Mouse (Mus musculus): Measurements from ENCODE around the gene Rnf31. TPM values are rescaled to one million over a fixed set of nuclear protein-coding genes. Genes with fewer than 3 reads are reported as not detected.

Rnf31 gene
- 10.3 and 13.4 TPM in 2 replicates for polyA plus RNA-seq (2015; fragmentation: Nextera tagmentation; extraction: Ambion mirVana)

GRCm38 (mm10) chr14:55591331-55591891 is at the start of gene Rnf31:
Gene Rnf31, plus strand, starts transcription at chr14:55591708.

GRCm38 (mm10) chr14:55559799-55560201 is 31.7 kb upstream of the Rnf31 start, which contains the start of gene Dcaf11:
Gene Dcaf11, plus strand, starts transcription at chr14:55560006.

GRCm38 (mm10) chr14:55560202-55561073 is 31.1 kb upstream of the Rnf31 start, which contains the start of gene A730061H03Rik:
Gene A730061H03Rik, minus strand, starts transcription at chr14:55560406.

GRCm38 (mm10) chr14:55575302-55575701 is 16.2 kb upstream of the Rnf31 start, which contains the start of gene Fitm1:
Gene Fitm1, plus strand, starts transcription at chr14:55575617.

GRCm38 (mm10) chr14:55577871-55578667 is 13.4 kb upstream of the Rnf31 start, which contains the start of gene Psme1:
Gene Psme1, plus strand, starts transcription at chr14:55578123.

GRCm38 (mm10) chr14:55584702-55585565 is 6.6 kb upstream of the Rnf31 start, which contains the start of gene Emc9:
Gene Emc9, minus strand, starts transcription at chr14:55585302.

GRCm38 (mm10) chr14:55590748-55591330 is 669 bp upstream of the Rnf31 start, which contains the start of gene Psme2:
Gene Psme2, minus strand, starts transcription at chr14:55591113.

GRCm38 (mm10) chr14:55603271-55603632 is 11.7 kb downstream of the Rnf31 start, which contains the start of gene Irf9:
Gene Irf9, plus strand, starts transcription at chr14:55603571.

GRCm38 (mm10) chr14:55617822-55618221 is 26.3 kb downstream of the Rnf31 start, which contains the start of gene Rec8:
Gene Rec8, plus strand, starts transcription at chr14:55618037.

GRCm38 (mm10) chr14:55635523-55636007 is 44.1 kb downstream of the Rnf31 start, which contains the start of gene Ipo4:
Gene Ipo4, minus strand, starts transcription at chr14:55635957.

GRCm38 (mm10) chr14:55637795-55638194 is 46.3 kb downstream of the Rnf31 start, which contains the start of gene Gm49378:
Gene Gm49378, minus strand, starts transcription at chr14:55637895.

GRCm38 (mm10) chr14:55643060-55643907 is 51.8 kb downstream of the Rnf31 start, which contains the start of gene Tm9sf1:
Gene Tm9sf1, minus strand, starts transcription at chr14:55643806.

GRCm38 (mm10) chr14:55649884-55650283 is 58.4 kb downstream of the Rnf31 start, which contains the start of gene Tssk4:
Gene Tssk4, plus strand, starts transcription at chr14:55650184.

Other genes starting within 250 kb of the Rnf31 start
- 21.7 and 34.9 TPM in 2 replicates for gene Dhrs4, start 113.0 kb upstream of the Rnf31 start, polyA plus RNA-seq (2015; fragmentation: Nextera tagmentation; extraction: Ambion mirVana)
- gene Carmil3, start 101.1 kb upstream of the Rnf31 start, polyA plus RNA-seq (2015; fragmentation: Nextera tagmentation; extraction: Ambion mirVana), result 0.44 and 0.66 TPM in 2 replicates
- not detected in 2 replicates for gene Cpne6, start 81.3 kb upstream of the Rnf31 start, polyA plus RNA-seq (2015; fragmentation: Nextera tagmentation; extraction: Ambion mirVana)
- gene Nrl, start 66.7 kb upstream of the Rnf31 start, polyA plus RNA-seq (2015; fragmentation: Nextera tagmentation; extraction: Ambion mirVana), result not detected in 2 replicates
- gene Pck2, start 51.4 kb upstream of the Rnf31 start, polyA plus RNA-seq (2015; fragmentation: Nextera tagmentation; extraction: Ambion mirVana), result 15.8 and 17.4 TPM in 2 replicates
- gene Dcaf11, start 31.7 kb upstream of the Rnf31 start, polyA plus RNA-seq (2015; fragmentation: Nextera tagmentation; extraction: Ambion mirVana), result 45.2 and 45.3 TPM in 2 replicates
- 1.2 and 1.5 TPM in 2 replicates for gene A730061H03Rik, start 31.3 kb upstream of the Rnf31 start, polyA plus RNA-seq (2015; fragmentation: Nextera tagmentation; extraction: Ambion mirVana)
- gene Fitm1, start 16.1 kb upstream of the Rnf31 start, polyA plus RNA-seq (2015; fragmentation: Nextera tagmentation; extraction: Ambion mirVana), result 342 and 394 TPM in 2 replicates
- 88.6 and 106 TPM in 2 replicates for gene Psme1, start 13.6 kb upstream of the Rnf31 start, polyA plus RNA-seq (2015; fragmentation: Nextera tagmentation; extraction: Ambion mirVana)
- gene Emc9, start 6.4 kb upstream of the Rnf31 start, polyA plus RNA-seq (2015; fragmentation: Nextera tagmentation; extraction: Ambion mirVana), result 63.2 and 67.4 TPM in 2 replicates
- gene Psme2, start 595 bp upstream of the Rnf31 start, polyA plus RNA-seq (2015; fragmentation: Nextera tagmentation; extraction: Ambion mirVana), result 186 and 262 TPM in 2 replicates
- 11.4 and 12.2 TPM in 2 replicates for gene Irf9, start 11.9 kb downstream of the Rnf31 start, polyA plus RNA-seq (2015; fragmentation: Nextera tagmentation; extraction: Ambion mirVana)
- gene Rec8, start 26.3 kb downstream of the Rnf31 start, polyA plus RNA-seq (2015; fragmentation: Nextera tagmentation; extraction: Ambion mirVana), result 1.8 and 1.9 TPM in 2 replicates
- gene Ipo4, start 44.2 kb downstream of the Rnf31 start, polyA plus RNA-seq (2015; fragmentation: Nextera tagmentation; extraction: Ambion mirVana), result 52.7 and 61.0 TPM in 2 replicates
- gene Gm49378, start 46.2 kb downstream of the Rnf31 start, polyA plus RNA-seq (2015; fragmentation: Nextera tagmentation; extraction: Ambion mirVana), result 1.3 and 2.0 TPM in 2 replicates
- gene Tm9sf1, start 52.1 kb downstream of the Rnf31 start, polyA plus RNA-seq (2015; fragmentation: Nextera tagmentation; extraction: Ambion mirVana), result 48.0 and 52.2 TPM in 2 replicates
- 0.24 and 0.32 TPM in 2 replicates for gene Tssk4, start 58.5 kb downstream of the Rnf31 start, polyA plus RNA-seq (2015; fragmentation: Nextera tagmentation; extraction: Ambion mirVana)
- gene Mdp1, start 68.8 kb downstream of the Rnf31 start, polyA plus RNA-seq (2015; fragmentation: Nextera tagmentation; extraction: Ambion mirVana), result 29.8 and 35.3 TPM in 2 replicates
- 15.1 and 16.5 TPM in 2 replicates for gene Gmpr2, start 80.2 kb downstream of the Rnf31 start, polyA plus RNA-seq (2015; fragmentation: Nextera tagmentation; extraction: Ambion mirVana)
- 356 and 376 TPM in 2 replicates for gene Nedd8, start 80.4 kb downstream of the Rnf31 start, polyA plus RNA-seq (2015; fragmentation: Nextera tagmentation; extraction: Ambion mirVana)
- 14.2 and 15.0 TPM in 2 replicates for gene Tinf2, start 90.1 kb downstream of the Rnf31 start, polyA plus RNA-seq (2015; fragmentation: Nextera tagmentation; extraction: Ambion mirVana)
- gene Tgm1, start 122.2 kb downstream of the Rnf31 start, polyA plus RNA-seq (2015; fragmentation: Nextera tagmentation; extraction: Ambion mirVana), result 0.35 and 1.9 TPM in 2 replicates
- 12.8 and 13.3 TPM in 2 replicates for gene Rabggta, start 130.6 kb downstream of the Rnf31 start, polyA plus RNA-seq (2015; fragmentation: Nextera tagmentation; extraction: Ambion mirVana)
- gene Dhrs1, start 154.0 kb downstream of the Rnf31 start, polyA plus RNA-seq (2015; fragmentation: Nextera tagmentation; extraction: Ambion mirVana), result 41.5 and 50.2 TPM in 2 replicates
- 14.6 and 17.5 TPM in 2 replicates for gene Nop9, start 154.0 kb downstream of the Rnf31 start, polyA plus RNA-seq (2015; fragmentation: Nextera tagmentation; extraction: Ambion mirVana)
- gene Cideb, start 166.8 kb downstream of the Rnf31 start, polyA plus RNA-seq (2015; fragmentation: Nextera tagmentation; extraction: Ambion mirVana), result 0.11 and 0.12 TPM in 2 replicates
- gene Ltb4r2, start 169.7 kb downstream of the Rnf31 start, polyA plus RNA-seq (2015; fragmentation: Nextera tagmentation; extraction: Ambion mirVana), result 0.23 and 0.41 TPM in 2 replicates
- gene Ltb4r1, start 174.3 kb downstream of the Rnf31 start, polyA plus RNA-seq (2015; fragmentation: Nextera tagmentation; extraction: Ambion mirVana), result 0.21 and 0.61 TPM in 2 replicates
- 5.0 and 5.7 TPM in 2 replicates for gene Adcy4, start 192.4 kb downstream of the Rnf31 start, polyA plus RNA-seq (2015; fragmentation: Nextera tagmentation; extraction: Ambion mirVana)
- gene Ripk3, start 197.2 kb downstream of the Rnf31 start, polyA plus RNA-seq (2015; fragmentation: Nextera tagmentation; extraction: Ambion mirVana), result 6.7 and 11.8 TPM in 2 replicates
- 10.9 and 11.6 TPM in 2 replicates for gene Nfatc4, start 231.4 kb downstream of the Rnf31 start, polyA plus RNA-seq (2015; fragmentation: Nextera tagmentation; extraction: Ambion mirVana)

Data from skeletal muscle tissue, postnatal 0 days (tissue).